ENCODE assay signal across 14 mouse cellular contexts in the genomic region with DNA sequence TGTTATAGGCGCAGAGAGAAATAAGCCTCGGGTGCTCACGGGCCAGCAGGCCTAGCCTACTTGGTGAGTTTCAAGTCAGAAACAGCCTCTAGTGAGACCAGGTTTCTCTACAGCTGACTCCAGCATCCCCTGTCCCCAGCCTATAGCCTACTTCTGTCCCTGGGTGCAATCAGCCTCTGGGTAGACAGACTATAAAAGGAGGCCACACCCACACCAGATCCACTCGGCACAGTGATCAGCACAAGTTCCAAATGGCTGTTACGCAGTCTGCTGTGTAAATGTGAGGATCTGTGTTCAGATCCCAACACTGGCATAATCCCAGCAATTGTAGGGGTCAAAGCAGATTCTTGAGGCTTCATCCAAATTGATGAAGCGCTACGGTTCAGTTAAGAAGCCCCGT. TPM values are rescaled to one million over a fixed set of nuclear protein-coding genes. Genes with fewer than 3 reads are reported as not detected.
DNase-seq lines count a peak whose midpoint lies in the region; ATAC-seq and TF ChIP-seq lines count a peak whose summit lies in the region.
"Had no signal": no experiment of that assay in that cellular context is flagged by ENCODE, and none has a peak within 500 bp of the region (broad histone marks: within the 10 kb centered on the region; RNA-seq: fewer than 3 reads in every experiment).

No protein-coding gene starts in this region.

- no peak overlapping the region for H3K9ac ChIP-seq in heart, postnatal 0 days (replicated peaks; ENCODE audit: low read depth, low read length)
- H3K9ac ChIP-seq in ES-Bruce4 (ENCODE audit: low read depth, poor library complexity, severe bottlenecking): no peak overlapping the region
- H3K9ac ChIP-seq in liver, embryonic 11.5 days (ENCODE audit: low read depth, low read length): peak overlapping the region; percentile 59
- H3K9ac ChIP-seq: hindbrain, embryonic 14.5 days had no signal

- no peak for TF ChIP-seq CTCF in heart, postnatal 0 days (IDR thresholded peaks at IDR 0.05; ENCODE audit: low read depth)
- TF ChIP-seq CTCF in ES-Bruce4 (IDR thresholded peaks at IDR 0.05; ENCODE audit: low read depth, low read length): no peak

- ATAC-seq in heart, postnatal 0 days (ENCODE audit: insufficient read depth, low read depth): no peak
- peak; percentile 34 for ATAC-seq in liver, embryonic 11.5 days (replicated peaks; ENCODE audit: low FRiP score)
- no peak for ATAC-seq in CD4-positive, CD25-positive, alpha-beta regulatory T cell, adult 4 months
- no peak for ATAC-seq in inflammation-experienced regulatory T-cells, adult 6 months
- ATAC-seq: activated CD4-positive, CD25-positive, alpha-beta regulatory T cell, adult 4 months had no signal

- no peaks in the 10 kb centered on the region for H3K9me3 ChIP-seq in heart, postnatal 0 days (replicated peaks; ENCODE audit: control insufficient read depth, low read length)
- H3K9me3 ChIP-seq in ES-Bruce4 (replicated peaks; ENCODE audit: control insufficient read depth, insufficient read depth, low read length, poor library complexity, severe bottlenecking): no peaks in the 10 kb centered on the region
- no peaks in the 10 kb centered on the region for H3K9me3 ChIP-seq in liver, embryonic 11.5 days (ENCODE audit: control insufficient read depth, low read length)

- TF ChIP-seq POLR2A in ES-Bruce4 (IDR thresholded peaks at IDR 0.05; ENCODE audit: insufficient read depth, low read length): no peak

- peaks cover 19% of the 10 kb centered on the region for H3K4me1 ChIP-seq in heart, postnatal 0 days (ENCODE audit: control insufficient read depth, insufficient read depth)
- peaks cover 2% of the 10 kb centered on the region for H3K4me1 ChIP-seq in ES-Bruce4 (ENCODE audit: control insufficient read depth, insufficient read depth, low read length)
- H3K4me1 ChIP-seq in liver, embryonic 11.5 days (replicated peaks; ENCODE audit: control insufficient read depth, insufficient read depth, low read length): peaks cover 42% of the 10 kb centered on the region

- WGBS in heart, postnatal 0 days: 68% methylated on average over 8 of the region's 8 CpGs
- WGBS in liver, embryonic 11.5 days: 72% methylated on average over 8 of the region's 8 CpGs

- H3K4me2 ChIP-seq in heart, postnatal 0 days (ENCODE audit: low read depth, low read length): no peak overlapping the region
- peak overlapping the region; percentile 64 for H3K4me2 ChIP-seq in liver, embryonic 11.5 days

- no peak for TF ChIP-seq EP300 in heart, postnatal 0 days (IDR thresholded peaks at IDR 0.05; ENCODE audit: low read depth)
- TF ChIP-seq EP300 in ES-Bruce4 (IDR thresholded peaks at IDR 0.05; ENCODE audit: insufficient read depth, low read depth, low read length): no peak

- H3K36me3 ChIP-seq in heart, postnatal 0 days (replicated peaks; ENCODE audit: control insufficient read depth, insufficient read depth, low read length): peaks cover 36% of the 10 kb centered on the region
- H3K36me3 ChIP-seq in ES-Bruce4 (ENCODE audit: control insufficient read depth, insufficient read depth, low read length, poor library complexity, severe bottlenecking): peaks cover 4% of the 10 kb centered on the region; the same call in 1 of the 2 replicates
- H3K36me3 ChIP-seq in liver, embryonic 11.5 days (ENCODE audit: control insufficient read depth, insufficient read depth, low read length): peaks cover 28% of the 10 kb centered on the region

- DNase-seq in heart, postnatal 0 days (ENCODE audit: low spot score): no peak
- no peak for DNase-seq in heart, adult 9 months (ENCODE audit: low spot score in 2 of 2)
- peak; percentile 65 for DNase-seq in c-Kit-negative CD71-positive TER-119-positive erythroid progenitor cells, embryonic 14.5 days (ENCODE audit: low read depth, low spot score)
- DNase-seq in liver, embryonic 11.5 days (ENCODE audit: low spot score): no peak
- no peak for DNase-seq in thymus, postnatal 36 days

- 0 out of 2 replicates have a peak overlapping the region, but pooled peaks have one; percentile 25 for H3K27ac ChIP-seq in heart, postnatal 0 days (ENCODE audit: low read depth)
- H3K27ac ChIP-seq in ES-Bruce4 (ENCODE audit: insufficient read depth, low read length): peak overlapping the region; percentile 28; the same call in 1 of the 2 replicates
- H3K27ac ChIP-seq in liver, embryonic 11.5 days (ENCODE audit: low read depth, low read length): peak overlapping the region; percentile 99
- H3K27ac ChIP-seq: hindbrain, embryonic 14.5 days; macrophage had no signal

- no peaks in the 10 kb centered on the region for H3K27me3 ChIP-seq in heart, postnatal 0 days (ENCODE audit: control insufficient read depth, insufficient read depth, low read length)
- no peaks in the 10 kb centered on the region for H3K27me3 ChIP-seq in ES-Bruce4 (ENCODE audit: control insufficient read depth, insufficient read depth, low read length, poor library complexity, severe bottlenecking)
- no peaks in the 10 kb centered on the region for H3K27me3 ChIP-seq in liver, embryonic 11.5 days (replicated peaks; ENCODE audit: control insufficient read depth, insufficient read depth, low read length)

- H3K4me3 ChIP-seq in heart, postnatal 0 days (ENCODE audit: low read depth, low read length): no peak overlapping the region
- H3K4me3 ChIP-seq in ES-Bruce4 (ENCODE audit: low read depth, low read length): no peak overlapping the region
- peak overlapping the region; percentile 18; the same call in 1 of the 2 replicates for H3K4me3 ChIP-seq in liver, embryonic 11.5 days (ENCODE audit: low read depth, low read length)

RNA-seq across cellular contexts. Expression of a gene that starts 11.9 kb away (rescaled TPM):
- 36.8 and 41.2 TPM in 2 replicates for total RNA-seq in heart, postnatal 0 days (2014; rRNA removed; ENCODE audit: low replicate concordance)
- 15.6 and 16.7 TPM in 2 replicates for polyA plus RNA-seq in heart, postnatal 0 days (2015; fragmentation: Nextera tagmentation; extraction: Ambion mirVana)
- 15.6 and 16.3 TPM in 2 replicates for polyA plus RNA-seq in ES-Bruce4 (2011; ENCODE audit: insufficient read depth, insufficient read length, low read depth, missing spikeins)
- polyA plus RNA-seq in liver, embryonic 11.5 days (2014; fragmentation: Nextera tagmentation; extraction: Ambion mirVana): 30.4 and 35.1 TPM in 2 replicates
- 10 to 100 TPM; 13.6 to 17.2 TPM for polyA plus RNA-seq in CD4-positive, CD25-positive, alpha-beta regulatory T cell, adult 4 months (2017; shearing (Covaris generic))
- polyA plus RNA-seq in inflammation-experienced regulatory T-cells, adult 6 months (2017; shearing (Covaris generic)): 10 to 100 TPM; 10.7 to 12.5 (median 11.0) TPM

RNA-seq across cellular contexts. Expression of a gene that starts 16.6 kb away (rescaled TPM):
- 0.31 and 9.3 TPM in 2 replicates for total RNA-seq in heart, postnatal 0 days (2014; rRNA removed; ENCODE audit: low replicate concordance)
- 0.10 and 0.29 TPM in 2 replicates for polyA plus RNA-seq in heart, postnatal 0 days (2015; fragmentation: Nextera tagmentation; extraction: Ambion mirVana)
- 10.5 and 13.1 TPM in 2 replicates for polyA plus RNA-seq in ES-Bruce4 (2011; ENCODE audit: insufficient read depth, insufficient read length, low read depth, missing spikeins)
- polyA plus RNA-seq in liver, embryonic 11.5 days (2014; fragmentation: Nextera tagmentation; extraction: Ambion mirVana): 2.3 and 2.7 TPM in 2 replicates
- polyA plus RNA-seq in CD4-positive, CD25-positive, alpha-beta regulatory T cell, adult 4 months (2017; shearing (Covaris generic)): under 1 TPM in 1 of 2 experiments, not detected in 1; 0.18 TPM
- polyA plus RNA-seq in inflammation-experienced regulatory T-cells, adult 6 months (2017; shearing (Covaris generic)): under 1 TPM in 1 of 3 experiments, not detected in 2; 0.12 TPM
- polyA plus RNA-seq: hindbrain, embryonic 14.5 days; macrophage had no signal

RNA-seq across cellular contexts. Expression of a gene that starts 23.0 kb away (rescaled TPM):
- not detected in 2 replicates for total RNA-seq in heart, postnatal 0 days (2014; rRNA removed; ENCODE audit: low replicate concordance)
- not detected in 2 replicates for polyA plus RNA-seq in heart, postnatal 0 days (2015; fragmentation: Nextera tagmentation; extraction: Ambion mirVana)
- not detected in 2 replicates for polyA plus RNA-seq in ES-Bruce4 (2011; ENCODE audit: insufficient read depth, insufficient read length, low read depth, missing spikeins)
- not detected in 2 replicates for polyA plus RNA-seq in liver, embryonic 11.5 days (2014; fragmentation: Nextera tagmentation; extraction: Ambion mirVana)
- not detected for polyA plus RNA-seq in CD4-positive, CD25-positive, alpha-beta regulatory T cell, adult 4 months (2017; shearing (Covaris generic))
- not detected for polyA plus RNA-seq in inflammation-experienced regulatory T-cells, adult 6 months (2017; shearing (Covaris generic))
- total RNA-seq: gastrocnemius, adult 8-10 months; left cerebral cortex, postnatal 14 days had no signal
- polyA plus RNA-seq: activated CD4-positive, CD25-positive, alpha-beta regulatory T cell, adult 4 months; large intestine, adult 2 months; macrophage had no signal

RNA-seq across cellular contexts. Expression of a gene that starts 23.5 kb away (rescaled TPM):
- total RNA-seq in heart, postnatal 0 days (2014; rRNA removed; ENCODE audit: low replicate concordance): 20.1 and 43.2 TPM in 2 replicates
- 33.9 and 34.3 TPM in 2 replicates for polyA plus RNA-seq in heart, postnatal 0 days (2015; fragmentation: Nextera tagmentation; extraction: Ambion mirVana)
- 29.0 and 30.3 TPM in 2 replicates for polyA plus RNA-seq in ES-Bruce4 (2011; ENCODE audit: insufficient read depth, insufficient read length, low read depth, missing spikeins)
- polyA plus RNA-seq in liver, embryonic 11.5 days (2014; fragmentation: Nextera tagmentation; extraction: Ambion mirVana): 112 and 124 TPM in 2 replicates
- 10 to 100 TPM; 45.9 to 60.3 TPM for polyA plus RNA-seq in CD4-positive, CD25-positive, alpha-beta regulatory T cell, adult 4 months (2017; shearing (Covaris generic))
- 10 to 100 TPM; 48.7 to 56.0 (median 50.0) TPM for polyA plus RNA-seq in inflammation-experienced regulatory T-cells, adult 6 months (2017; shearing (Covaris generic))

RNA-seq across cellular contexts. Expression of a gene that starts 27.7 kb away (rescaled TPM):
- total RNA-seq in heart, postnatal 0 days (2014; rRNA removed; ENCODE audit: low replicate concordance): 61.7 and 92.0 TPM in 2 replicates
- polyA plus RNA-seq in heart, postnatal 0 days (2015; fragmentation: Nextera tagmentation; extraction: Ambion mirVana): 9.8 and 10.6 TPM in 2 replicates
- polyA plus RNA-seq in ES-Bruce4 (2011; ENCODE audit: insufficient read depth, insufficient read length, low read depth, missing spikeins): 54.6 and 59.1 TPM in 2 replicates
- polyA plus RNA-seq in liver, embryonic 11.5 days (2014; fragmentation: Nextera tagmentation; extraction: Ambion mirVana): 34.9 TPM in 2 replicates
- polyA plus RNA-seq in CD4-positive, CD25-positive, alpha-beta regulatory T cell, adult 4 months (2017; shearing (Covaris generic)): 10 to 100 TPM in 1 of 2 experiments, 1 to 10 TPM in 1; 8.8 to 18.3 TPM
- 10 to 100 TPM; 12.9 to 21.0 (median 16.1) TPM for polyA plus RNA-seq in inflammation-experienced regulatory T-cells, adult 6 months (2017; shearing (Covaris generic))

Comparison
In these comparisons a context has a peak if more than half of its experiments do, and no peak if none do; other contexts are left out.
1. H3K27ac ChIP-seq: peak in every context shown above with its lines; median percentile 99 in liver, embryonic 11.5 days; 28 in ES-Bruce4; 25 in heart, postnatal 0 days.